In genomic region chr8:52502396-52502795, GRCm38 (mm10) we compare ENCODE assay signal across 22 mouse cellular contexts.
DNase-seq lines count a peak whose midpoint lies in the region; TF ChIP-seq lines count a peak whose summit lies in the region.
"Had no signal": no experiment of that assay in that cellular context is flagged by ENCODE, and none has a peak within 500 bp of the region (broad histone marks: within the 10 kb centered on the region; RNA-seq: fewer than 3 reads in every experiment).

No protein-coding gene starts in this region.

- 73% methylated on average over 2 of the region's 2 CpGs for WGBS in kidney, adult 2 months

- no peak overlapping the region for H3K27ac ChIP-seq in kidney, adult 2 months (ENCODE audit: insufficient read depth, low read depth, low read length)
- H3K27ac ChIP-seq: embryonic facial prominence, embryonic 15.5 days; forebrain, embryonic 10.5 days; heart, embryonic 13.5 days; hindbrain, embryonic 12.5 days; hindbrain, postnatal 0 days had no signal

- H3K27me3 ChIP-seq in kidney, adult 2 months (replicated peaks; ENCODE audit: control insufficient read depth, insufficient read depth, low read length), result no peaks in the 10 kb centered on the region
- H3K27me3 ChIP-seq: embryonic facial prominence, embryonic 15.5 days; heart, embryonic 13.5 days; hindbrain, embryonic 12.5 days had no signal

- H3K36me3 ChIP-seq in kidney, adult 2 months (ENCODE audit: control insufficient read depth, insufficient read depth, low read length), result no peaks in the 10 kb centered on the region
- H3K36me3 ChIP-seq: embryonic facial prominence, embryonic 15.5 days; forebrain, embryonic 10.5 days; heart, embryonic 13.5 days; hindbrain, embryonic 12.5 days had no signal

- no peak for TF ChIP-seq POLR2A in kidney, adult 2 months (IDR thresholded peaks at IDR 0.05; ENCODE audit: low read depth, low read length)

- peak; percentile 7 for DNase-seq in right cerebral cortex, adult 18-20 months
- DNase-seq in right cerebral cortex, postnatal 4 days, result no peak
- peak; percentile 2 to 38 for DNase-seq in frontal cortex, postnatal 36 days (ENCODE audit: low spot score in 2 of 2)
- peak; percentile 3 to 18 for DNase-seq in left cerebral cortex, adult 9 months (ENCODE audit: low spot score in 2 of 2)
- DNase-seq in telencephalon, adult 2 months (ENCODE audit: low read depth, low spot score), result peak; percentile 72
- DNase-seq in layer of hippocampus, postnatal 10 days (ENCODE audit: low spot score in 2 of 2), result no peak
- DNase-seq in kidney, adult 2 months, result no peak
- DNase-seq: adrenal gland, adult 2 months; adrenal gland, postnatal 36 days; cerebellum, adult 11 months; cerebellum, adult 8-10 months; cerebellum, postnatal 14 days; embryo, embryonic 11 days; gastrocnemius, postnatal 36 days; heart, adult 11 months; heart, postnatal 4 days had no signal

- H3K4me3 ChIP-seq in kidney, adult 2 months (ENCODE audit: insufficient read depth, low read depth, low read length), result no peak overlapping the region
- H3K4me3 ChIP-seq: embryonic facial prominence, embryonic 15.5 days; erythroblast, embryonic 14.5 days; forebrain, embryonic 10.5 days; heart, embryonic 13.5 days; hindbrain, embryonic 12.5 days had no signal

- H3K4me1 ChIP-seq in kidney, adult 2 months (ENCODE audit: control insufficient read depth, insufficient read depth, low read length), result no peaks in the 10 kb centered on the region
- H3K4me1 ChIP-seq: embryonic facial prominence, embryonic 15.5 days; forebrain, embryonic 10.5 days; heart, embryonic 13.5 days; hindbrain, embryonic 12.5 days had no signal

- TF ChIP-seq CTCF in kidney, adult 2 months (conservative IDR thresholded peaks at IDR 0.05; ENCODE audit: insufficient read depth, insufficient read length, low read depth, low read length), result no peak

Comparison
In these comparisons a context has a peak if more than half of its experiments do, and no peak if none do; other contexts are left out.
1. DNase-seq: peak in right cerebral cortex, adult 18-20 months (single experiment), frontal cortex, postnatal 36 days (2 of 2), left cerebral cortex, adult 9 months (2 of 2) and telencephalon, adult 2 months (single experiment); none in right cerebral cortex, postnatal 4 days (single experiment), layer of hippocampus, postnatal 10 days (0 of 2) and kidney, adult 2 months (single experiment).